Mouse (Mus musculus): ENCODE measurements around the gene 2310003L06Rik.

2310003L06Rik gene

DNA sequence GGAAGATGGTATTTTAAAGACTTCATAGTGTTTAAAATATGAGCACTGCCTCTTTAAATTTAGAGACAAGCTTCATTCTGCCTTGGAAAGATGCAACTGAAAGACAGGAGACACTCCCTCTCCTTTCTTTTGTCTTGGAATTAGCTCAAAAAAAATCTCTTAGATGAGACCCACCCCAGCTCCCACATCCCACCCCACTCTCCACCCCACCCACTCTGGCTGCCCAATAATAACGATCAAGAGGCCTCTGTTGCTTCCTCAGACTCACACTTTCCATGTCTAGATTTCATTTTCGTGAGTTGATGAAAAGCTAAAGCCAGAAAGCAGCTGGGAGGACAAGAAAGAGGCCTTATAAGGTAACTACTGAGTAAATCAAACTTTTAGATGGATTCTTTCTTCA, at the start of gene 2310003L06Rik, which contains the start of gene Gm28434:
TSS of gene 2310003L06Rik (plus strand) at position 259 of the 400 bp plus-strand sequence.
TSS of gene Gm28434 (plus strand) at position 317 of the 400 bp plus-strand sequence.
- DNase-seq = no peak

DNA sequence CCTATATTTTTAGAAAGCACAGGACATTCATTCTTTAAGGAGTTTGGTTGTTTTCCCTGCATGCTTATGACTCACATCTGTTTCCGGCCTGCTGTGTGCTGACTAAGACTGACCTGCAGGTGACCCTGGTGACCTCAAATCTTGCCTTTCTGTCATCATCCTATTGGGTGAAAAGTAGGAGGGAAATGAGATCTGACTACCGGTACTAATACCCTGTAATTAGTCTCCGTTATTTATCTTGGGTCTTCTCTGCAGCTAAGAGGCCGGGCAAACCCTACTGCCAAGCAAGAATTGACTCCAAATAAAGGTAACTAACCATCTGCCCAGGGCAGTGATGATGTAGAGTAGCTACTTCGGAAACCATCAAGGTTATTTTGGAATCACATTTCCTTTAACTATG, 43.9 kb upstream of the 2310003L06Rik start, which contains the start of gene Csn3:
TSS of gene Csn3 (plus strand) at position 208 of the 400 bp plus-strand sequence.
- no peak for DNase-seq

DNA sequence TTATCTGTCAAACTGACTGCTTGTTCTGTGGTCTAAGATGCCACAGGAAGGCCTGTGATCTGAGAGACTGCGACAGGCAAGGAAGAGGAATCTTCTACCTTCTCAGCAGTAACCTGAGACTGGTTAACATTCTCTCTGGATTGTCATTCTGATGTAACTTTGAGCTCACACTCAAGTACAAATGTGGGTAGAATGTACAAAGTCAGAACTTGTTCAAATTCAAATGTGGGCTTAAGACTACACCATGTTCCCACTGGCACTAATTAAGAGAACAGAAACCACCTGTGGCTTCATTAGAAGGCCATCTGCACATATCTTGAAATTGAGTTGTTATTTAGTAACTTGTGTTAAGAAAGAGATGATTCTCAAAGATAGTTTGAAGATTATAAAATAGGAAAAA, 37.7 kb upstream of the 2310003L06Rik start:
- DNase-seq = no peak

DNA sequence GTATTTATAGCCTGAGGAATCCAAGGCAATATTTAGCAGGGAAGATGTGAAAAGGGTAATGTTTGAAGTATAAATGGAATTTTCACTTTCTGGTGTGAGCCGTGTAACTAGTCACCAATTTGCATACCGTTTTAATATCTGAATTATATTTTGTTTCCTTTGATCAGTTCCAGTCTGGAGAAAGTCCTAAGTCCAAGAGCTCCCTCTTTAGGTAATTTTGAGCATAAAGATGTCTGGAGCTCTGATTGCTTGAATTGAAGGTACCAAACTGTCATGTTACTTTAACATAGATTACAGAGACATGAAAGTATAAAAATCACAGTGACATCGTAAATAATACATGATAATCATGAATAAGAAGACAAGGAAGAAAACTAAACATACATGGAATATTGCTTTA, 28.5 kb upstream of the 2310003L06Rik start:
- DNase-seq = no peak

DNA sequence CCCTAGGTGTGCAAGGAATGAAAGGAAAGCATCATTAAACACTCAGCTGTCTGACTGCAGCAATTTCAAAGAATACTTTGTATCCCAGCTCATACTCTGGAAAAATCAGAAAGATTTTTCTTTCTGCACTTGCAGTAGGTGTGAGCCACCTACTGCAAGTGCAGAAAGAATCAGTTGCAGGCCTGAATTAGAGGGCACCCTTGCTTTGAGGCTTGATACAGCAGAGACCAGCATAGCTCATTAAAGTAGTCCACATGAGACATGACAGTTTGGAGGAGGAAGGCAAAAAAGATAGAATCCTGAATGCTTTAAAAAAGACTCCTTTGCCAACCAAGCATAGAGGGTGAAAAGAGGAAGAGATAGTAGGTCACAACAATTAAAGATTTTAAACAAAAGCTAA, 26.7 kb upstream of the 2310003L06Rik start:
- DNase-seq = no peak

DNA sequence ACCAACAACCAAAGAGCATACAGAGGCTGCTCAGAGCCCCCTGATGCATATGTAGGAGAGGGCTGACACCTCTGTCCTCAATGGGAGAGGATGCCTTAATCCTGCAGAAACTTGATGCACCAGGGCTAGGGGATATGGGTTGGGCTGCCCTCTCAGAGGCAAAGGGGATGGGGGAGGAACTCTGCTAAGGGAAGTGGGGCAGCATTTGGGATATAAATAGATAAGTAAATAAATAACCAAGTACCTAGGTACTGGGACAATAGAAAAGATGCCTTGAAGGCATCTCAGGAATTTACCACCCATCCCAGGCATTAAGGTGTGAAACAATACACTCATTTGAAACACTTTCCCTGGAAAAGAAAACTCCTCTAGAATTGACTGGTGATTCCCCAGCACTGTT, 17.4 kb upstream of the 2310003L06Rik start:
- no peak for DNase-seq

DNA sequence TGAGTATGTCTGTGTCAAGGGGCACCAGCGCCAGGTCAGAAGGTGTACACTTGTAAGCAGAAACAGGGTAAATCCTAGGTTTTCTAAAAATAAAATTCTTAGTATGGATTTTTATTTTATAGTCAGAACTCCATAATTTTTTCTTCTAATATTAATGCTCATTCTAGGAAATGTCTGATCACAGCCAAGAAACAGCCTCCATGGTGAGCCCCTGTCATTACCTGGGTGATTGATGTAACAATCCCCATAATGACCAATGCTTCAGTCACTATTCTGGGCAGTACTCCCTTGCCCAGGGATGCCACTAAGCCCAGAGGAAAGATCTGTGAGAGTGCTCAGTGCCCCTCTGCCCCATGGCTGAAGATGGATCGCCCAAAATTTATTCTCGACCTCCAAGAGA, 9.9 kb downstream of the 2310003L06Rik start, which contains the start of gene Cabs1:
TSS of gene Cabs1 (plus strand) at position 301 of the 400 bp plus-strand sequence.
- DNase-seq = no peak

DNA sequence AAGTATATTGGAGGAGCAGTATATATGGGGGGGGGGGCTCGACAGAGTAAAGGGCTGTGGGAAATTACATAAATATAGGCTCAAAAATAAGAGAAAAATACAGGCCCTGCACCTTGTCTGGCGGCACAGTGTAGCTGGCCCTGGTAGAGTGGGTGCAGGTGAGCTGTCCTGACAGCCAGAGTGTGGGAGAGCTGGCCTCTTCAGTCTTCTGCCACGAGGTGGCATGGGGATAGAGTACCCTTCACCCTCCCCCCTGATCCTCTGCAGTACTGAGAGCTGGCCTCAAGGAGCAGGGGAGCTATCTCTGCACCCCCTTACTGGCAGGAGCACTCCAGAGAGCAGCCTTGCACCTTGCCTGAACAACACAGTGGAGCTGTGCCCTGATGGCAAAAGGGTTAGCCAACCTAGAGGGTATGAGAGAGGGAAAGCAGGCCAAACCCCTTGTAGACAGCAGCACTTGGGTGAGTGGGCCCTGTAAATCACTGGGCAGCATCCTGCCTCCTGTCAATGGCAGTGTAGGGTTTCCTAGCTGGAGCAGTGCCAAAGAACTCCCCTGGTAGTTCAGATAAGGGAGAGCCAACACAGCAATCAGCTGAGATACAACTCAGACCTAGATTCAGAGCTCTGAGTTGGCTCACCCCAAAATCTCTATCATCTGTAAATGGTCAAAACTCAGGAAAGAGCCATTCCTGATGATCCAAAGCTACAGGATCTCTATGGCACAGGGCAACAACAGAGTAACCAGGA, 13.4 kb downstream of the 2310003L06Rik start:
- DNase-seq = no peak

DNA sequence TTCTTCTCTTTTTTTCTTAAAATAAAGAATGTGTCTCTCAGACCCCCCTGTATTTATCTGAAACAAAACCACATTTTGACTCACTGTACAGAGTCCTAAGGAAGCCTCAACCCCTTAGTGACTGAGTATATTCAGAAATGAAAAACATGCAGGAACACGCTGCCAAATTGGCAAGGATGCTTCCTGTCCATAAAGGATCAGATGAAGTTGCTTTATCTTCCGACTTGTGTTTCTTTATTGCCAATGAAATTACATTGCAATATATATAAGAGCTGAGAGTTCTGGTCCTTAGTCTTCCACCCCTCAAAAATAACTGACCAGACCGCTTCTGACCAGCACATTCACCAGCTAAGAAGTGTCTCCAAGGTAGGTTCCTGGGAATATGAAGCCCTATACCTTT, 33.0 kb downstream of the 2310003L06Rik start, which contains the start of gene Smr3a:
TSS of gene Smr3a (plus strand) at position 301 of the 400 bp plus-strand sequence.
- no peak for DNase-seq

DNA sequence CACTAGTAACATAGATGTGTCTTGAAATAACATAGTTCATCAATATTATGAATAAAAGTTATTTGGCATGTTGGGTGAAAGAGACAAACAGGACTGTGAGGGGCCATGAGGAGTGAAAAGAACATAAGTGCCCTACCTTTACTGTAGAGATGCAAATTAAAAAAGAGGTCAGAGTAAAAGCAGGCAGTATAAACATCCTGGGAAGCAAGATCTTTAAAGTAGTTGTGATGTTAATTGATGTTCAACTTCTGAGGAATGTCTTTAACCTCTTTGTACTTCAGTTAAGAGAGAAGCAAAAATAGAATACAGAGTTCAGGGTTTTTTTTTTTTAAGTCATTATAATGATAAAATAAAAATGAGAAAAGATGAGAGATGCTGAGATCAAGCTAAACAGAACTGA, 36.0 kb downstream of the 2310003L06Rik start:
- no peak for DNase-seq

All from lung, adult 18-20 months (tissue).